Mouse (Mus musculus) limb, embryonic 14.5 days (tissue): ENCODE measurements around the gene Scarb2. TPM values are rescaled to one million over a fixed set of nuclear protein-coding genes. Genes with fewer than 3 reads are reported as not detected.

Experiments used
- ATAC-seq: fragments of 200-750 bp; cut with Nextera tagmentation; 2 replicates; pipeline ENCODE4 v1.8.0; 2017; ENCODE audit warnings: low read depth, moderate number of reproducible peaks, moderate TSS enrichment; ENCODE audit not compliant: low FRiP score
- DNase-seq: peaks from one replicate; pipeline ENCODE4 v3.0.0-alpha.2; 2015; ENCODE audit warnings: low spot score
- H3K27ac ChIP-seq: fragments of 300-500 bp; sonication (generic); replicated peaks from 2 replicates; pipeline ENCODE4 v1.5.1; 2014; ENCODE audit warnings: low read depth, mild to moderate bottlenecking, low read length, moderate library complexity, mixed read lengths
- H3K27me3 ChIP-seq: fragments of 300-500 bp; sonication (generic); 2 replicates; pipeline ENCODE4 v1.6.1; 2014; ENCODE audit warnings: low read length, mixed read lengths; ENCODE audit not compliant: control insufficient read depth, insufficient read depth
- H3K36me3 ChIP-seq: fragments of 300-500 bp; sonication (generic); 2 replicates; pipeline ENCODE4 v1.6.1; 2014; ENCODE audit warnings: mild to moderate bottlenecking, low read length, moderate library complexity, mixed read lengths; ENCODE audit not compliant: control insufficient read depth, insufficient read depth
- H3K4me1 ChIP-seq: fragments of 300-500 bp; sonication (generic); 2 replicates; pipeline ENCODE4 v1.6.1; 2014; ENCODE audit warnings: antibody characterized with exemption, low read length, mixed read lengths; ENCODE audit not compliant: control insufficient read depth, insufficient read depth
- H3K4me2 ChIP-seq: fragments of 300-500 bp; sonication (generic); replicated peaks from 2 replicates; pipeline ENCODE4 v1.6.1; 2014; ENCODE audit warnings: low read depth, mild to moderate bottlenecking, low read length, moderate library complexity; ENCODE audit not compliant: severe bottlenecking
- H3K4me3 ChIP-seq: fragments of 300-500 bp; sonication (generic); replicated peaks from 2 replicates; pipeline ENCODE4 v1.5.1; 2014; ENCODE audit warnings: low read length
- H3K9ac ChIP-seq: fragments of 300-500 bp; sonication (generic); 2 replicates; pipeline ENCODE4 v1.6.1; 2014; ENCODE audit warnings: mild to moderate bottlenecking, low read depth, low read length, moderate library complexity; ENCODE audit not compliant: severe bottlenecking
- H3K9me3 ChIP-seq: fragments of 300-500 bp; sonication (generic); 2 replicates; pipeline ENCODE4 v1.6.1; 2016; ENCODE audit warnings: low read length; ENCODE audit not compliant: control insufficient read depth
- POLR2A ChIP-seq: fragments of 200-500 bp; IDR thresholded peaks from 2 replicates; pipeline ENCODE4 v1.8.0; 2012; ENCODE audit warnings: inconsistent platforms, mild to moderate bottlenecking, moderate library complexity, borderline replicate concordance; ENCODE audit not compliant: insufficient read depth, insufficient read length; ENCODE audit errors: extremely low read depth
- WGBS: fragments of 180-500 bp; shearing (Covaris S2); extraction: QIAGEN DNeasy Blood & Tissue Kit; methylation state at CpG from one replicate; pipeline ENCODE4 v1.1.7; 2014; 5-methylcytosine and 5-hydroxymethylcytosine counted together
- polyA plus RNA-seq, 2 experiments: library from polyadenylated mRNA; depleted of rRNA in 1 of 2; stranded (reverse) in 1 of 2; unstranded in 1 of 2; fragments of >200 nt; fragmentation: Nextera tagmentation in 1 of 2; extraction: Ambion mirVana in 1 of 2; gene quantifications; 2 replicates each; pipeline versions ENCODE4 v1.2.1 to v1.2.3; 2012 to 2014

Scarb2 gene
- polyA plus RNA-seq, 2 experiments, result 10.7 to 29.1 TPM

DNA sequence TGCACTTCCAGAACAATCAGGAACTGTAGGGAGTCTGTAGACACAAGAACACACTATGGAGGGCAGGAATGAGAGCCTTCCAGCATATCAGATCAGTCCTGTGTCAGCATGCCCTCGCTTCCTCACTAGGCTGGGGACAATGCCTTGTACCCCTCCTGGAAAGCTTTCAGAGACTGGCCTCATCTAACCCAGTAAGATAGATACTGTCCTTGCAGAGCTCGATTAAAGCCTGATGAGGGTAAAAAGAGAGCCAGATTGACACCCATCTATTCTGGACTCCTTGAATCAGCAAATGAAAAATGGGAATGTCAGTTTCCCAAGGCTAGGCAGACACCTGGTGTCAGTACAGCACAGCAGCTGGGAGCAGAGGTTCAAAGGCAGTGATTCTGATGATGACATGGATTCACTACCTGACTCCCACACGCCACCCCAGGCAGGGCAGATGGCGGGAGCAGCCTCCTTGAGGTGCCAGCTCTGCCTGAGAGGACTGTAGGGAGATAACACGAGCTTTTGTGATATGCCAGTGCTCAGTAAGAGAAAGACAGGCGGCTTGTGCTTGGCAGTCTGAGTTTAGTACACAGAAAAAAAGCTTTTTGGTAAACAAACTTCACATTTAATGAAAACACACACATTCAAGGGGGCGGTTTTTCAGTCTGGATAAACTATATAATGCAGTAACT is 95.0 kb downstream of the Scarb2 start:
- Histone ChIP-seq H3K4me3 (no peak overlapping the region), H3K4me1 (no peaks in the 10 kb centered on the region), H3K4me2 (no peak overlapping the region), H3K9me3 (no peaks in the 10 kb centered on the region), H3K9ac (no peak overlapping the region), H3K36me3 (peaks cover 24% of the 10 kb centered on the region), H3K27ac (no peak overlapping the region), H3K27me3 (no peaks in the 10 kb centered on the region)
- no peak for ATAC-seq
- no peak for DNase-seq
- WGBS, result 65% methylated on average over 7 of the region's 7 CpGs
- TF ChIP-seq POLR2A, result no peak

DNA sequence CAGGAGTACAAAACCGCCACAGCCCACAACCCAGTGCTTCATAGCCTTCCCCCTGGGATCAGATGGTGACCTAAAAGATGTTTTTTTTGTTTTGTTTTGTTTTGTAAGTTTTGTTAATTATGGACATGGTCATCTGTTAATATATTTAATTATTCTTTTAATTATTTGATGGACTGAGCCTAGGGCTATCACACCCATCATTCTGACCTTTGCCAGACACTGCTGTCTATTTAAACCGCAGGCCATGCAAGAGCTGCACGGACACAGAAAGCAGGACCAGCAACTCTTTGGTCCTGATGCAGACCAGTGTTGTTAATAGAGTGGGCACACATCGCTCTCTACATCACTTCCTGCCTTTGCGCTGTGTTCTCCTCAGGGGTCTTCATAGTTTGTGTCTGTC is 96.1 kb downstream of the Scarb2 start:
- Histone ChIP-seq H3K9ac (no peak overlapping the region), H3K27me3 (no peaks in the 10 kb centered on the region), H3K36me3 (peaks cover 18% of the 10 kb centered on the region), H3K4me2 (no peak overlapping the region), H3K4me1 (no peaks in the 10 kb centered on the region), H3K27ac (no peak overlapping the region), H3K9me3 (no peaks in the 10 kb centered on the region), H3K4me3 (no peak overlapping the region)
- DNase-seq (no peak), ATAC-seq (no peak)
- WGBS, result 80% methylated on average over 5 of the region's 5 CpGs
- TF ChIP-seq POLR2A, result no peak

DNA sequence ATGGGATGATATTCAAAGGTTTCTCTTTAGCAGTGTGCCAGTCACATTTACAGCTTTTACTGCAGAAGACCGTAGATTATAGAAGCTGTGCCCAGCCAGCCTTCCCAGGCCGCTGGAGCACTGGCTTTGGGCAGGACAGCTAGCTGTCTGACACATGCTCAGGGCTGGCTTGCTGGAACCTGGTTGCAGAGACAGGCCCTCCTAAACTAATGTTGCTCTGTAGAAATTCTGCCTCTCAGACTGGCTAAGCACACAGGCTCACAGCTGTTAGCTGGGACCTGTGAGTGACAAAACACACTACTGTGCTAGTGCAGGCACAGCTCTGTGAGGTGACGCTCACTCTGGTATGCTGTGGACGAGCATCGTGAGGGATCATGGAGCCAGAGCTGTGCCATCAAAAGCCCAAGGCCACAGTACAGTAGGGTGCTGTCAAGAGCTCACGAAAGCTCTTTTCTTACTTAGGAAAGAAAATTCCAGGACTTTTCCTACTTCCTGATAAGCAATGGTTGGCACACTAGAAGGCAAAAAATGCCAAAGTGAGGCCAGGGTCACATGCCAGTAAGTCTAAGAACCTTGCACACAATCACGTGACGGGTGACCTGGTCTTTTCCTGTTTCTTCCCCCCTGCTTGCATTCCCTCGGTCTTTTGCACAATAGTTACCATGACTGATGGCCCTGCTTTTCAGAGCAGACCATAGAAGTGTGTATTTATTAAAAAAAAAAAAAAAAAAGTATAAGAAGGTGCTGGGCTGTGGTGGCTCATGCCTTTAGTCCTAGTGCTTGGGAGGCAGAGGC is 97.1 kb downstream of the Scarb2 start:
- no peak overlapping the region for H3K9ac ChIP-seq
- no peak for TF ChIP-seq POLR2A
- H3K27ac ChIP-seq, result no peak overlapping the region
- no peaks in the 10 kb centered on the region for H3K27me3 ChIP-seq
- DNase-seq (no peak), ATAC-seq (no peak)
- peaks cover 11% of the 10 kb centered on the region for H3K36me3 ChIP-seq
- H3K4me2 ChIP-seq, result no peak overlapping the region
- H3K4me3 ChIP-seq, result no peak overlapping the region
- WGBS, result 79% methylated on average over 9 of the region's 9 CpGs
- no peaks in the 10 kb centered on the region for H3K9me3 ChIP-seq
- H3K4me1 ChIP-seq, result no peaks in the 10 kb centered on the region

DNA sequence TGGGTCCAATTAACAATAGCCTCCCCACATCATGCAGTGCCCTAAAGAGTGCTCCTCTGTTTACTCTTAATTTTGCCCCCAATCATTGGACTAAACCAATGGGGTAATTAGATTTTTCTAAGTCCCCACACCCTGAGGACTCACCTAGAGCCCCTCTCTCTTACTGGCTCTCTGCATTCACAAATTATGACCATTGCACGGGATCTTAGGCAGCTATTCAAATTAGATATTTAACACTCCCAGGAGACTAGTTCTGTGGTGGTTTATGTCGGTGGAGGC is 102.3 kb downstream of the Scarb2 start:
- Histone ChIP-seq H3K9ac (no peak overlapping the region), H3K9me3 (no peaks in the 10 kb centered on the region), H3K4me1 (peaks cover 5% of the 10 kb centered on the region; the same call in 1 of the 2 replicates), H3K27ac (no peak overlapping the region), H3K4me3 (no peak overlapping the region), H3K27me3 (no peaks in the 10 kb centered on the region), H3K36me3 (no peaks in the 10 kb centered on the region), H3K4me2 (no peak overlapping the region)
- TF ChIP-seq POLR2A, result no peak
- ATAC-seq, result no peak
- DNase-seq, result no peak
- 7% methylated on average over 2 of the region's 2 CpGs for WGBS

DNA sequence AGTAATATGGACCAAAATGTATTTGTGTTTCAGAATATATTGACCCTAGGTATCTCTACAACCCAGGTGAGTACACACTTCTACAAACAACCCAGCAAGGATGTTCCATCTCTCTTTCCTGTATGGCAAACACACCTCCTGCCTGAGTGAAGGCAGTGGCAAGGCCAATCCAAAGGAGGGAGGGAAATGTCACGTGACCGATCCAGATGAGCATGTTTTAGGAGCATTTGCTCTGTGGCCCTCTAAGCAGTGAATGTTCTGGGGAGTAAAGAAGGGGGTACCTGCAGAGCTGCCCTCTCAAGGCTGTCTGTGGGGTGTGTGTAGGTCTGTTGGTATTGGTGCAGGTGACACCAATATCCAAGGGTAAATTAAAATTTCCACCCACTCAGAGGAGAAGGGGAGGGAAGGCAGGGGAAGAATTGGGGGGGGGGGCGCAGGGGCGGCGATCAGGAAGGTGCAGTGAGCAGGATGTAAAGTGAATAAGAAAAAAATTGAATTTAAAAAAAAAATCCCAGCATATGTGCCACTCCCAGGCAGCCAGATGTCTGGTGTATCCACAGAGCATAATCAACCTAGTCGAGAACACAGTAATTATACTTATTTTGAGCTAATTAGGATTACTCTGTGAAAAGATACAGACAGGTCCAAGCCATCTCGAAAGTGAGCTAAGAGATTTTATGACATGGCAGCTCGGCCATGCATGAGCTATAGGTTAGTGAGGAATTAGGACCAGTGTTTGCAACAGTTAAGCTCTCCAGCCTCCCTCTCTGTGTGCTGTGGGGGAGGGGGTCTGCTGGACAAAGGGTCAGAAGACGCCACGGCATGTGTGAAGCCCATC is 102.9 kb downstream of the Scarb2 start:
- no peak for DNase-seq
- TF ChIP-seq POLR2A, result no peak
- Histone ChIP-seq H3K4me3 (no peak overlapping the region), H3K9ac (no peak overlapping the region), H3K4me1 (peaks cover 5% of the 10 kb centered on the region; the same call in 1 of the 2 replicates), H3K27ac (no peak overlapping the region), H3K27me3 (no peaks in the 10 kb centered on the region), H3K36me3 (no peaks in the 10 kb centered on the region), H3K4me2 (no peak overlapping the region), H3K9me3 (no peaks in the 10 kb centered on the region)
- ATAC-seq, result no peak
- 31% methylated on average over 10 of the region's 10 CpGs for WGBS
